In the genomic region with DNA sequence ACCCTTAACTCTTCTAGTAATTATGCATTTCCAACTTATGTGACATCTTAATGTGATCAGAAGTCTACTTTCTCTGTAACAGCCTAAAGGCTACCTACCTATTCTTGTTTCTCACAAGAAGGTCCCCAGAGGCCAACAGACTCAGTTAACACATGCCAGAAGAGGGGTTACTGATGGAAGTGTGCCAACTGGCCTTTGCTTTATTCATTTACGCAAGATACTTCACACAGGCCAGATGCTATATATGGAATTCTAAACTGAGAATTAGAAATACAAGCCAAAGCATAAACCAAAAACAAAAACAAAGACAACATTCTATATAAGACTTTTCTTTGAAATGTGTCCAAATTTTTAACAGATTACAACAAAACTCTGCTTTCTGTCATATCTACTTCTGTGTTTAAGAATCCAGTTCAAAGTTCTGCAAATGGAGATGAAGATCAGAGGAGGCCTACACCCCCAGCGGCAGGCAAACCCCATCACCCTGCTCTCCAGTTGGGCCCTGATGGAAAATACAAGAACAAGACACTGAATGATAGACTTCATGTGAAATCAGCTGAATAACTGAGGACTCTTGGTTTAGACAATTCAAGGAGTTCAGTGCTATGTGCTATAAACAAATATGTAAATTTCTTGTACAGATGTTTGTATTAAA, we compare ENCODE assay signal across 25 mouse cellular contexts.
A peak's percentile ranks its signal among the peaks of the same experiment; 100 is the strongest.
DNase-seq lines count a peak whose midpoint lies in the region; ATAC-seq and TF ChIP-seq lines count a peak whose summit lies in the region.
"Had no signal": no experiment of that assay in that cellular context is flagged by ENCODE, and none has a peak within 500 bp of the region (broad histone marks: within the 10 kb centered on the region; RNA-seq: fewer than 3 reads in every experiment).

No protein-coding gene starts in this region.

- H3K4me1 ChIP-seq in lung, embryonic 15.5 days, result peaks cover 3% of the 10 kb centered on the region; the same call in 1 of the 2 replicates
- no peaks in the 10 kb centered on the region for H3K4me1 ChIP-seq in lung, adult 2 months (ENCODE audit: control insufficient read depth, insufficient read depth, low read length)
- 0 out of 2 replicates have a peak, but pooled peaks cover under 1% of the 10 kb centered on the region for H3K4me1 ChIP-seq in hindbrain, embryonic 10.5 days (replicated peaks)
- H3K4me1 ChIP-seq: embryonic facial prominence, embryonic 12.5 days; embryonic facial prominence, embryonic 15.5 days; hindbrain, embryonic 13.5 days had no signal

- H3K4me3 ChIP-seq in lung, embryonic 15.5 days, result no peak overlapping the region
- H3K4me3 ChIP-seq in lung, adult 2 months (replicated peaks; ENCODE audit: extremely low read depth, low read depth, low read length), result no peak overlapping the region
- H3K4me3 ChIP-seq in hindbrain, embryonic 10.5 days, result no peak overlapping the region
- H3K4me3 ChIP-seq: embryonic facial prominence, embryonic 12.5 days; embryonic facial prominence, embryonic 15.5 days; gastrocnemius, adult 2 months; hindbrain, embryonic 13.5 days had no signal

- H3K27ac ChIP-seq in lung, embryonic 15.5 days, result no peak overlapping the region
- no peak overlapping the region for H3K27ac ChIP-seq in hindbrain, embryonic 10.5 days
- H3K27ac ChIP-seq: embryonic facial prominence, embryonic 12.5 days; embryonic facial prominence, embryonic 15.5 days; gastrocnemius, adult 2 months; hindbrain, embryonic 13.5 days had no signal

- TF ChIP-seq CTCF in lung, adult 2 months (IDR thresholded peaks at IDR 0.05; ENCODE audit: insufficient read depth, low read length), result no peak

- H3K27me3 ChIP-seq in lung, embryonic 15.5 days, result no peaks in the 10 kb centered on the region
- H3K27me3 ChIP-seq in hindbrain, embryonic 10.5 days (ENCODE audit: insufficient read depth, poor library complexity, severe bottlenecking), result no peaks in the 10 kb centered on the region
- H3K27me3 ChIP-seq: CH12.LX; embryonic facial prominence, embryonic 12.5 days; embryonic facial prominence, embryonic 15.5 days had no signal

- H3K36me3 ChIP-seq in lung, embryonic 15.5 days, result no peaks in the 10 kb centered on the region
- no peaks in the 10 kb centered on the region for H3K36me3 ChIP-seq in hindbrain, embryonic 10.5 days
- H3K36me3 ChIP-seq: embryonic facial prominence, embryonic 12.5 days; embryonic facial prominence, embryonic 15.5 days; hindbrain, embryonic 13.5 days had no signal

- H3K9ac ChIP-seq in lung, embryonic 15.5 days, result no peak overlapping the region
- H3K9ac ChIP-seq: embryonic facial prominence, embryonic 12.5 days; embryonic facial prominence, embryonic 15.5 days; forebrain, postnatal 0 days; hindbrain, embryonic 13.5 days had no signal

- H3K4me2 ChIP-seq in lung, embryonic 15.5 days, result no peak overlapping the region
- H3K4me2 ChIP-seq: embryonic facial prominence, embryonic 12.5 days; embryonic facial prominence, embryonic 15.5 days; heart, embryonic 11.5 days; hindbrain, embryonic 13.5 days had no signal

- H3K9me3 ChIP-seq in lung, embryonic 15.5 days, result no peaks in the 10 kb centered on the region
- H3K9me3 ChIP-seq in hindbrain, embryonic 10.5 days, result no peaks in the 10 kb centered on the region
- H3K9me3 ChIP-seq: embryonic facial prominence, embryonic 12.5 days; embryonic facial prominence, embryonic 15.5 days; G1E; hindbrain, embryonic 13.5 days had no signal

- ATAC-seq in lung, embryonic 15.5 days (ENCODE audit: borderline replicate concordance, extremely low read depth, low FRiP score, low TSS enrichment), result peak; percentile 70; the same call in 1 of the 2 replicates
- ATAC-seq: forebrain, embryonic 14.5 days; forebrain, postnatal 0 days; hindbrain, embryonic 16.5 days had no signal

- WGBS in lung, embryonic 15.5 days, result 53% methylated on average over 2 of the region's 2 CpGs
- WGBS in lung, adult 2 months, result 85% methylated on average over 2 of the region's 2 CpGs
- WGBS in hindbrain, embryonic 10.5 days, result 92% methylated on average over 2 of the region's 2 CpGs

- peak; percentile 32 for DNase-seq in kidney, postnatal 14 days
- DNase-seq in kidney, postnatal 25 days, result no peak
- DNase-seq in lung, adult 2 months, result no peak
- peak; percentile 49 for DNase-seq in NIH3T3 (ENCODE audit: low read depth)
- DNase-seq in hindbrain, embryonic 10.5 days (ENCODE audit: low spot score), result no peak
- DNase-seq: adrenal gland, adult 8-10 months; adrenal gland, postnatal 36 days; B cell, adult 2 months; cerebellum, adult 11 months; cerebellum, adult 2 months; cerebellum, adult 9-11 months; cerebellum, postnatal 25 days; forebrain, postnatal 0 days; gastrocnemius, adult 2 months; gastrocnemius, postnatal 14 days; heart, adult 11 months had no signal

- no peak for TF ChIP-seq POLR2A in lung, adult 2 months (IDR thresholded peaks at IDR 0.05; ENCODE audit: borderline replicate concordance, extremely low read depth, low read depth, low read length)

Comparison
In these comparisons a context has a peak if more than half of its experiments do, and no peak if none do; other contexts are left out.
1. DNase-seq: peak in kidney, postnatal 14 days (single experiment) and NIH3T3 (single experiment); none in kidney, postnatal 25 days (0 of 2), lung, adult 2 months (single experiment) and hindbrain, embryonic 10.5 days (single experiment).